Mouse (Mus musculus) forebrain, postnatal 0 days (tissue): ENCODE measurements around the gene Cd164. TPM values are rescaled to one million over a fixed set of nuclear protein-coding genes. Genes with fewer than 3 reads are reported as not detected.

Experiments used
- ATAC-seq: fragments of 200-750 bp; cut with Nextera tagmentation; 2 replicates; pipeline ENCODE4 v1.8.0; 2017; ENCODE audit warnings: mild to moderate bottlenecking, moderate library complexity
- DNase-seq: peaks from one replicate; pipeline ENCODE4 v3.0.0-alpha.2; 2015
- H3K27ac ChIP-seq: fragments of 300-500 bp; sonication (generic); 2 replicates; pipeline ENCODE4 v1.5.1; 2014; ENCODE audit warnings: low read depth, mild to moderate bottlenecking, antibody characterized with exemption, low read length, moderate library complexity, mixed read lengths
- H3K27me3 ChIP-seq: fragments of 300-500 bp; sonication (generic); 2 replicates; pipeline ENCODE4 v1.6.1; 2014; ENCODE audit warnings: mild to moderate bottlenecking, low read length, mixed read lengths; ENCODE audit not compliant: insufficient read depth
- H3K36me3 ChIP-seq: fragments of 300-500 bp; sonication (generic); 2 replicates; pipeline ENCODE4 v1.6.1; 2014; ENCODE audit warnings: mild to moderate bottlenecking, moderate library complexity; ENCODE audit not compliant: insufficient read depth
- H3K4me1 ChIP-seq: fragments of 300-500 bp; sonication (generic); 2 replicates; pipeline ENCODE4 v1.6.1; 2014; ENCODE audit warnings: antibody characterized with exemption; ENCODE audit not compliant: insufficient read depth
- H3K4me2 ChIP-seq: fragments of 300-500 bp; sonication (generic); 2 replicates; pipeline ENCODE4 v1.6.1; 2014; ENCODE audit warnings: low read depth, mild to moderate bottlenecking, moderate library complexity
- H3K4me3 ChIP-seq: fragments of 300-500 bp; sonication (generic); 2 replicates; pipeline ENCODE4 v1.5.1; 2014; ENCODE audit warnings: low read depth, low read length, mixed read lengths
- H3K9ac ChIP-seq: fragments of 300-500 bp; sonication (generic); 2 replicates; pipeline ENCODE4 v1.6.1; 2014; ENCODE audit warnings: mild to moderate bottlenecking
- H3K9me3 ChIP-seq: fragments of 300-500 bp; sonication (generic); 2 replicates; pipeline ENCODE4 v1.6.1; 2016; ENCODE audit warnings: low read length
- CTCF ChIP-seq: sonication (generic); IDR thresholded peaks from 2 replicates; pipeline ENCODE4 v1.5.1; 2016; ENCODE audit warnings: antibody characterized with exemption, control low read depth, low read depth
- WGBS: fragments of 180-500 bp; shearing (Covaris S2); extraction: QIAGEN DNeasy Blood & Tissue Kit; methylation state at CpG from one replicate; pipeline ENCODE4 v1.1.7; 2014; 5-methylcytosine and 5-hydroxymethylcytosine counted together
- polyA plus RNA-seq: library from polyadenylated mRNA; unstranded; fragments of >200 nt; fragmentation: Nextera tagmentation; extraction: Ambion mirVana; gene quantifications from 2 replicates; pipeline ENCODE4 v1.2.1, GENCODE M21; 2015
- total RNA-seq: library from RNA; depleted of rRNA; stranded (reverse); fragments of >200 nt; gene quantifications from 2 replicates; pipeline ENCODE4 v1.2.3, GENCODE M21; 2014

Cd164 gene
- total and polyA plus RNA-seq, 2 experiments from 2014 or later = 32.3 to 48.8 TPM

GRCm38 (mm10) chr10:41537226-41537982 is 18.2 kb downstream of the Cd164 start:
- Histone ChIP-seq H3K4me1 (no peaks in the 10 kb centered on the region), H3K4me3 (no peak overlapping the region), H3K27me3 (no peaks in the 10 kb centered on the region), H3K4me2 (no peak overlapping the region), H3K9ac (no peak overlapping the region), H3K36me3 (0 out of 2 replicates have a peak, but pooled peaks cover 8% of the 10 kb centered on the region), H3K9me3 (no peaks in the 10 kb centered on the region), H3K27ac (no peak overlapping the region)
- DNase-seq = no peak
- 51% methylated on average over 4 of the region's 4 CpGs for WGBS
- TF ChIP-seq CTCF = no peak
- ATAC-seq = no peak

GRCm38 (mm10) chr10:41537983-41538330 is 18.7 kb downstream of the Cd164 start:
- Histone ChIP-seq H3K27ac (no peak overlapping the region), H3K4me3 (no peak overlapping the region), H3K36me3 (0 out of 2 replicates have a peak, but pooled peaks cover 8% of the 10 kb centered on the region), H3K9ac (no peak overlapping the region), H3K4me1 (no peaks in the 10 kb centered on the region), H3K27me3 (no peaks in the 10 kb centered on the region), H3K9me3 (no peaks in the 10 kb centered on the region), H3K4me2 (no peak overlapping the region)
- DNase-seq = no peak
- WGBS = 98% methylated on average over 3 of the region's 3 CpGs
- no peak for ATAC-seq
- TF ChIP-seq CTCF = no peak

- H3K9ac ChIP-seq = no peak overlapping the region
- H3K36me3 ChIP-seq = 0 out of 2 replicates have a peak, but pooled peaks cover 8% of the 10 kb centered on the region
- ATAC-seq (no peak), DNase-seq (no peak)
- no peaks in the 10 kb centered on the region for H3K9me3 ChIP-seq
- no peak overlapping the region for H3K27ac ChIP-seq
- no peaks in the 10 kb centered on the region for H3K4me1 ChIP-seq
- H3K4me3 ChIP-seq = no peak overlapping the region
- TF ChIP-seq CTCF = no peak
- 96% methylated on average over 4 of the region's 4 CpGs for WGBS
- no peaks in the 10 kb centered on the region for H3K27me3 ChIP-seq
- H3K4me2 ChIP-seq = no peak overlapping the region
Measured at GRCm38 (mm10) chr10:41538986-41539385, 19.8 kb downstream of the Cd164 start.

- 96% methylated on average over 6 of the region's 6 CpGs for WGBS
- no peaks in the 10 kb centered on the region for H3K4me1 ChIP-seq
- DNase-seq (no peak), ATAC-seq (no peak)
- H3K9me3 ChIP-seq = no peaks in the 10 kb centered on the region
- no peak for TF ChIP-seq CTCF
- no peak overlapping the region for H3K4me2 ChIP-seq
- H3K9ac ChIP-seq = no peak overlapping the region
- no peaks in the 10 kb centered on the region for H3K36me3 ChIP-seq
- H3K4me3 ChIP-seq = no peak overlapping the region
- no peaks in the 10 kb centered on the region for H3K27me3 ChIP-seq
- no peak overlapping the region for H3K27ac ChIP-seq
Measured at GRCm38 (mm10) chr10:41542057-41542456, 22.8 kb downstream of the Cd164 start.

GRCm38 (mm10) chr10:41543439-41543838 is 24.2 kb downstream of the Cd164 start:
- no peak for TF ChIP-seq CTCF
- DNase-seq (no peak), ATAC-seq (no peak)
- no peak overlapping the region for H3K4me2 ChIP-seq
- H3K27me3 ChIP-seq = no peaks in the 10 kb centered on the region
- H3K4me3 ChIP-seq = no peak overlapping the region
- H3K9me3 ChIP-seq = no peaks in the 10 kb centered on the region
- H3K9ac ChIP-seq = no peak overlapping the region
- H3K4me1 ChIP-seq = no peaks in the 10 kb centered on the region
- H3K27ac ChIP-seq = no peak overlapping the region
- 88% methylated on average over 4 of the region's 4 CpGs for WGBS
- H3K36me3 ChIP-seq = no peaks in the 10 kb centered on the region

- Histone ChIP-seq H3K4me3 (no peak overlapping the region), H3K27ac (no peak overlapping the region), H3K9ac (no peak overlapping the region), H3K4me1 (no peaks in the 10 kb centered on the region), H3K36me3 (no peaks in the 10 kb centered on the region), H3K4me2 (no peak overlapping the region), H3K9me3 (no peaks in the 10 kb centered on the region), H3K27me3 (no peaks in the 10 kb centered on the region)
- ATAC-seq (no peak), DNase-seq (no peak)
- no peak for TF ChIP-seq CTCF
- 76% methylated on average over 2 of the region's 2 CpGs for WGBS
Measured at GRCm38 (mm10) chr10:41543844-41544243, 24.6 kb downstream of the Cd164 start.

- Histone ChIP-seq H3K9ac (no peak overlapping the region), H3K4me3 (no peak overlapping the region), H3K36me3 (no peaks in the 10 kb centered on the region), H3K27ac (no peak overlapping the region), H3K27me3 (no peaks in the 10 kb centered on the region), H3K4me1 (no peaks in the 10 kb centered on the region), H3K9me3 (peaks cover 5% of the 10 kb centered on the region; the same call in 1 of the 2 replicates), H3K4me2 (no peak overlapping the region)
- 6% methylated on average over 7 of the region's 7 CpGs for WGBS
- no peak for ATAC-seq
- no peak for TF ChIP-seq CTCF
- DNase-seq = peak; percentile 8
Measured at GRCm38 (mm10) chr10:41544481-41545190, 25.4 kb downstream of the Cd164 start.
